Mouse (Mus musculus): ENCODE measurements around the gene Slc25a48. TPM values are rescaled to one million over a fixed set of nuclear protein-coding genes. Genes with fewer than 3 reads are reported as not detected.

Slc25a48 gene
- polyA plus RNA-seq, 1 experiment from 2014 or later: not detected

DNA sequence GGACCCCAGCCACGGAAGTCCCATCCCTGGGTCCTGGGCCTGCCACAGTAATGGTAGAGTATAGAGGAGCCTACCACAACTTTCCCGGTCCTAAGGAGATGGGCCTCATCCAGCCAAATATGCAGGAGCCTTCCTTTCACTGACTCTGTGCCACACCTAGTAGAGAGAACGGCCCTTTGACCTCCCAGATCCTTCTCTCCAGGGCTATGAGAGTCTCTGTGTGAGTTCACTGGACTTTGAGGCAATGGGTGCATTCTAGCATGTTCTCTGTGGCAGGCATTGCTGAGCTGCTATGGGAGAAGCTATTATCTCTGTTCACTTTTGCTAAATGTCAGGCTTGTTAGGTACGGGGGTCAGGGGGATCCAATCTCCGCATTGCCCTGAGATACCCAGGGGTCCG, 25.6 kb downstream of the Slc25a48 start:
- 83% methylated on average over 6 of the region's 6 CpGs for WGBS
- DNase-seq (ENCODE audit: low spot score): peak; percentile 47
- H3K9me3 ChIP-seq (ENCODE audit: control insufficient read depth, low read length): no peaks in the 10 kb centered on the region
- no peak overlapping the region for H3K4me2 ChIP-seq (ENCODE audit: low read depth, low read length, severe bottlenecking)
- H3K9ac ChIP-seq (ENCODE audit: low read length): no peak overlapping the region
- H3K27me3 ChIP-seq (ENCODE audit: control insufficient read depth, insufficient read depth, low read length): no peaks in the 10 kb centered on the region
- H3K4me1 ChIP-seq (replicated peaks; ENCODE audit: control insufficient read depth, insufficient read depth, low read length): no peaks in the 10 kb centered on the region
- ATAC-seq (replicated peaks; ENCODE audit: low FRiP score): no peak
- no peak overlapping the region for H3K4me3 ChIP-seq (ENCODE audit: low read depth, low read length)
- no peaks in the 10 kb centered on the region for H3K36me3 ChIP-seq (ENCODE audit: control insufficient read depth, insufficient read depth, low read length)
- no peak overlapping the region for H3K27ac ChIP-seq (ENCODE audit: low read depth, low read length)

DNA sequence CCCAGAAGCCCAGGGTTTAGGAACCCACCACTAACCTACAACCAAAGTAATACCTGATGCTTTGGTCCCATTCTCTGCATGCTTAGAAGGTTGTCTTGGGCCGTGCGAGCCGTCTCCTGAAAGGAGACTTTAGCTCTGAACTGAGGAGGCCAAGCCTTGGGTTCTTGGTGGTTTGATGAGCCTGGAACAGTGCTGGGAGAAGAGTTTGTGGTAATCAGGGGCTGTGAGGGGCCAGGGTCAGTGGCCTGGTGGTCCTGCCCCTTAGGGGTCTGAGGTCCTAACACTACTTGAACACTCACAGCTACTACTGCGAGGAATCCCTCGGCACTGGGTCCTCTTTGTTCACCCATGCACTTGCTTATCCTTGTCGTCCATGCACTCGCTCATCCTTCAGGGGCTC, 29.6 kb downstream of the Slc25a48 start:
- Histone ChIP-seq H3K27ac (ENCODE audit: low read depth, low read length) (no peak overlapping the region), H3K36me3 (ENCODE audit: control insufficient read depth, insufficient read depth, low read length) (no peaks in the 10 kb centered on the region), H3K27me3 (ENCODE audit: control insufficient read depth, insufficient read depth, low read length) (no peaks in the 10 kb centered on the region), H3K4me3 (ENCODE audit: low read depth, low read length) (no peak overlapping the region), H3K4me2 (ENCODE audit: low read depth, low read length, severe bottlenecking) (no peak overlapping the region), H3K9me3 (ENCODE audit: control insufficient read depth, low read length) (no peaks in the 10 kb centered on the region), H3K9ac (ENCODE audit: low read length) (no peak overlapping the region), H3K4me1 (replicated peaks; ENCODE audit: control insufficient read depth, insufficient read depth, low read length) (no peaks in the 10 kb centered on the region)
- WGBS: 95% methylated on average over 7 of the region's 7 CpGs
- ATAC-seq (replicated peaks; ENCODE audit: low FRiP score): no peak
- peak; percentile 23 for DNase-seq (ENCODE audit: low spot score)

DNA sequence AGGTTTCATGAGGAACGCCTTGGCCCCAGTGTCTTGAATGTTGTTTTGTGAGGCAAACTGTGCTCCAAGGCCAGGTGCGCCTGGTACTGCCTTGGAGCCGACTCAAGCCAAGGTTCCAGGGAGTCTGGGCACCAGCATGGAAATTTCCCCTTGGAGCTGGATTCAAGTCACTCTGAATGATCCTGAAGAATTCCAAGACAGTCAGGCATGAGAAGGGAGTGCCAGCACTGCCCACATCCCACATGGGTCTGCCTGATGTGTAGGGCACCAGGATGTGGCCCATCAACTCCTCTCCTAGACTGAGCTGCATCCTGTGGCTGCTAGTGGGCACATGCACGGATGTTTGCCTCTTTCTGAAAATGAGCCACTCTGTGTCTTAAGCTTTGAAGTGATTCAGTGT, 30.4 kb downstream of the Slc25a48 start:
- H3K9ac ChIP-seq (ENCODE audit: low read length): no peak overlapping the region
- ATAC-seq (replicated peaks; ENCODE audit: low FRiP score) (no peak), DNase-seq (ENCODE audit: low spot score) (peak; percentile 22)
- no peak overlapping the region for H3K27ac ChIP-seq (ENCODE audit: low read depth, low read length)
- H3K4me2 ChIP-seq (ENCODE audit: low read depth, low read length, severe bottlenecking): no peak overlapping the region
- no peaks in the 10 kb centered on the region for H3K27me3 ChIP-seq (ENCODE audit: control insufficient read depth, insufficient read depth, low read length)
- no peaks in the 10 kb centered on the region for H3K4me1 ChIP-seq (replicated peaks; ENCODE audit: control insufficient read depth, insufficient read depth, low read length)
- H3K9me3 ChIP-seq (ENCODE audit: control insufficient read depth, low read length): no peaks in the 10 kb centered on the region
- 97% methylated on average over 4 of the region's 4 CpGs for WGBS
- H3K36me3 ChIP-seq (ENCODE audit: control insufficient read depth, insufficient read depth, low read length): no peaks in the 10 kb centered on the region
- no peak overlapping the region for H3K4me3 ChIP-seq (ENCODE audit: low read depth, low read length)

DNA sequence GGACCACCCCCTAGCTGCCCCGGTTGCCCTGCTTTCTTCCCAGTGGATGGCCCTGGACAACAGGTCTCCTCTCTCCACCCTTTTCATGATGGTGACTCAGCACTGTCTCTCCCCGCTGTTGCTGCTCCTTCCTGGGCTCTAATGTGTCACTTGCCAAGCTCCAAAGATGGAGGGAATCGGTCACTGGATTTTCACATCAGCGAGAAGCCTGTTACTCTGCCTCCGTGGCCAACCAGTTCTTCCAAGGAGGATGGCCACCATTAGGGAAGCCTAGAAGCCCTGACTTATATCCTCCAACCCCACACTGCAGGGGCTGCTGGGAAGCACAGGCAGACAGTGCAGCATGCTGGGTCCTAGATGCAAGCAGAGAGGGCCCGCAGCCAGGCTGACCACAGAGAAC, 33.1 kb downstream of the Slc25a48 start:
- Histone ChIP-seq H3K4me3 (ENCODE audit: low read depth, low read length) (no peak overlapping the region), H3K36me3 (ENCODE audit: control insufficient read depth, insufficient read depth, low read length) (no peaks in the 10 kb centered on the region), H3K4me2 (ENCODE audit: low read depth, low read length, severe bottlenecking) (no peak overlapping the region), H3K4me1 (replicated peaks; ENCODE audit: control insufficient read depth, insufficient read depth, low read length) (no peaks in the 10 kb centered on the region), H3K27ac (ENCODE audit: low read depth, low read length) (no peak overlapping the region), H3K27me3 (ENCODE audit: control insufficient read depth, insufficient read depth, low read length) (no peaks in the 10 kb centered on the region), H3K9me3 (ENCODE audit: control insufficient read depth, low read length) (no peaks in the 10 kb centered on the region), H3K9ac (ENCODE audit: low read length) (no peak overlapping the region)
- peak; percentile 36 for DNase-seq (ENCODE audit: low spot score)
- 89% methylated on average over 6 of the region's 6 CpGs for WGBS
- no peak for ATAC-seq (replicated peaks; ENCODE audit: low FRiP score)

GRCm38 (mm10) chr13:56471951-56472350, 33.8 kb downstream of the Slc25a48 start:
- Histone ChIP-seq H3K9me3 (ENCODE audit: control insufficient read depth, low read length) (no peaks in the 10 kb centered on the region), H3K4me2 (ENCODE audit: low read depth, low read length, severe bottlenecking) (no peak overlapping the region), H3K27ac (ENCODE audit: low read depth, low read length) (no peak overlapping the region), H3K4me1 (replicated peaks; ENCODE audit: control insufficient read depth, insufficient read depth, low read length) (no peaks in the 10 kb centered on the region), H3K27me3 (ENCODE audit: control insufficient read depth, insufficient read depth, low read length) (no peaks in the 10 kb centered on the region), H3K9ac (ENCODE audit: low read length) (no peak overlapping the region), H3K36me3 (ENCODE audit: control insufficient read depth, insufficient read depth, low read length) (no peaks in the 10 kb centered on the region), H3K4me3 (ENCODE audit: low read depth, low read length) (no peak overlapping the region)
- no peak for ATAC-seq (replicated peaks; ENCODE audit: low FRiP score)
- 81% methylated on average over 9 of the region's 9 CpGs for WGBS
- DNase-seq (ENCODE audit: low spot score): no peak

- no peaks in the 10 kb centered on the region for H3K27me3 ChIP-seq (ENCODE audit: control insufficient read depth, insufficient read depth, low read length)
- no peak for DNase-seq (ENCODE audit: low spot score)
- WGBS: 93% methylated on average over 9 of the region's 9 CpGs
These were observed 34.5 kb downstream of the Slc25a48 start for GRCm38 (mm10) chr13:56472661-56473060.

DNA sequence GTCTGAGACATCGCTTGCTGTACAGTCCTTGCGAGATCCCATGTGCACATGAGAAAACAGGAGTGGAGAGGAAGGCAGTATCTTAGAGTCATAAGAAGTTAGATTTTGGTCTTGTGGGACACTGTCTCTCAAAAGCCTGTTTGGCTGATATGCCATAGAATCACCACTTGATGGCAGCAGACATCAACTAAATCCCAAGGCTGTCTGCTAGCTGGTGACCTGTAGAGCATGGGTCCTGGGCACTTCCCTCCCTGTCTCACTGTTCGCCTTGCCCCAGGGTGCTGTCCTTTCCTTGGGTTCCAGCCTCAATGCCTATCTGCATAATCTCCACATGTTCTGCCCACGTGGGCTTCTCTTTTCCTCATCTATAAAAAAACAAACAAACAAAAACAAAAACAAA, 37.2 kb downstream of the Slc25a48 start:
- peak; percentile 46; the same call in 1 of the 2 replicates for ATAC-seq (replicated peaks; ENCODE audit: low FRiP score)

More at GRCm38 (mm10) chr13:56472661-56473060, 34.5 kb downstream of the Slc25a48 start:
- H3K9ac ChIP-seq (ENCODE audit: low read length): no peak overlapping the region
- H3K27ac ChIP-seq (ENCODE audit: low read depth, low read length): no peak overlapping the region
- H3K4me1 ChIP-seq (replicated peaks; ENCODE audit: control insufficient read depth, insufficient read depth, low read length): no peaks in the 10 kb centered on the region
- no peaks in the 10 kb centered on the region for H3K36me3 ChIP-seq (ENCODE audit: control insufficient read depth, insufficient read depth, low read length)
- ATAC-seq (replicated peaks; ENCODE audit: low FRiP score): no peak
- H3K4me2 ChIP-seq (ENCODE audit: low read depth, low read length, severe bottlenecking): no peak overlapping the region
- H3K9me3 ChIP-seq (ENCODE audit: control insufficient read depth, low read length): no peaks in the 10 kb centered on the region
- H3K4me3 ChIP-seq (ENCODE audit: low read depth, low read length): no peak overlapping the region

GRCm38 (mm10) chr13:56476790-56477189, 38.6 kb downstream of the Slc25a48 start:
- Histone ChIP-seq H3K27ac (ENCODE audit: low read depth, low read length) (no peak overlapping the region), H3K9ac (ENCODE audit: low read length) (no peak overlapping the region), H3K4me2 (ENCODE audit: low read depth, low read length, severe bottlenecking) (no peak overlapping the region), H3K27me3 (ENCODE audit: control insufficient read depth, insufficient read depth, low read length) (no peaks in the 10 kb centered on the region), H3K36me3 (ENCODE audit: control insufficient read depth, insufficient read depth, low read length) (no peaks in the 10 kb centered on the region), H3K9me3 (ENCODE audit: control insufficient read depth, low read length) (no peaks in the 10 kb centered on the region), H3K4me3 (ENCODE audit: low read depth, low read length) (no peak overlapping the region), H3K4me1 (replicated peaks; ENCODE audit: control insufficient read depth, insufficient read depth, low read length) (no peaks in the 10 kb centered on the region)
- WGBS: 80% methylated on average over 5 of the region's 5 CpGs
- ATAC-seq (replicated peaks; ENCODE audit: low FRiP score) (no peak), DNase-seq (ENCODE audit: low spot score) (no peak)

More for the DNA sequence above, 37.2 kb downstream of the Slc25a48 start:
- H3K27me3 ChIP-seq (ENCODE audit: control insufficient read depth, insufficient read depth, low read length): no peaks in the 10 kb centered on the region
- no peak overlapping the region for H3K4me3 ChIP-seq (ENCODE audit: low read depth, low read length)
- peak; percentile 64 for DNase-seq (ENCODE audit: low spot score)
- H3K9ac ChIP-seq (ENCODE audit: low read length): no peak overlapping the region
- H3K36me3 ChIP-seq (ENCODE audit: control insufficient read depth, insufficient read depth, low read length): no peaks in the 10 kb centered on the region
- H3K9me3 ChIP-seq (ENCODE audit: control insufficient read depth, low read length): no peaks in the 10 kb centered on the region
- no peaks in the 10 kb centered on the region for H3K4me1 ChIP-seq (replicated peaks; ENCODE audit: control insufficient read depth, insufficient read depth, low read length)
- no peak overlapping the region for H3K4me2 ChIP-seq (ENCODE audit: low read depth, low read length, severe bottlenecking)
- 38% methylated on average over 4 of the region's 4 CpGs for WGBS
- no peak overlapping the region for H3K27ac ChIP-seq (ENCODE audit: low read depth, low read length)

DNA sequence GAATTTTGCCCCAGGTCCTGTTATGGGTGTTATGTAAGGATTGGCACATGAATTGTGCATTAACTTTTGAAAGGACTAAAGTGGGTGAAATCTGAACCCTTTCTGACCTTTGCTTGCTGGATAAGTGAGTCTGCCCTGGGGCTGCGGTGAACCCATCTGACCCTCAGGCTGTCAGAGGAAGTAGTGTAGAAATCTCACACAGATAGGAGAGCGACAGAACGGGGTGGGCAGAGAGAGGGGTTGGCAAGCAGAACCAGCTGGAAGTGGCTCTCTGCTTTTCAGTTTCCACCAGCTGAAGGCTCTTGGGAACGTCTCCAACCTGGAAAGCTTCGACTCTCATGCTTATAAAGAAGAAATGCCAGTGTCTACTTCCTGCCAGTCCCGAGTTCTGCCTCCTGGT, 39.1 kb downstream of the Slc25a48 start:
- no peaks in the 10 kb centered on the region for H3K36me3 ChIP-seq (ENCODE audit: control insufficient read depth, insufficient read depth, low read length)
- H3K27ac ChIP-seq (ENCODE audit: low read depth, low read length): no peak overlapping the region
- no peak overlapping the region for H3K4me3 ChIP-seq (ENCODE audit: low read depth, low read length)
- DNase-seq (ENCODE audit: low spot score) (no peak), ATAC-seq (replicated peaks; ENCODE audit: low FRiP score) (no peak)
- no peak overlapping the region for H3K4me2 ChIP-seq (ENCODE audit: low read depth, low read length, severe bottlenecking)
- H3K27me3 ChIP-seq (ENCODE audit: control insufficient read depth, insufficient read depth, low read length): no peaks in the 10 kb centered on the region
- H3K4me1 ChIP-seq (replicated peaks; ENCODE audit: control insufficient read depth, insufficient read depth, low read length): no peaks in the 10 kb centered on the region
- H3K9me3 ChIP-seq (ENCODE audit: control insufficient read depth, low read length): no peaks in the 10 kb centered on the region
- WGBS: 71% methylated on average over 6 of the region's 6 CpGs
- no peak overlapping the region for H3K9ac ChIP-seq (ENCODE audit: low read length)
